Mouse (Mus musculus): Measurements from ENCODE around the gene Gm21748. TPM values are rescaled to one million over a fixed set of nuclear protein-coding genes. Genes with fewer than 3 reads are reported as not detected.

Gm21748 gene
- polyA plus RNA-seq (2014; fragmentation: Illumina TruSeq; extraction: RNeasy Lipid Tissue Mini Kit (QIAGEN cat#74804); ENCODE audit: low read depth, low replicate concordance): not detected

GRCm38 (mm10) chrY:90839077-90839476 is at the start of gene Gm21748:
TSS of gene Gm21748 (minus strand) at chrY:90839177.

Other genes starting within 250 kb of the Gm21748 start
- gene Gm21860, start 84.4 kb downstream of the Gm21748 start, polyA plus RNA-seq (2014; fragmentation: Illumina TruSeq; extraction: RNeasy Lipid Tissue Mini Kit (QIAGEN cat#74804); ENCODE audit: low read depth, low replicate concordance): not detected
- gene Gm47283, start 54.4 kb downstream of the Gm21748 start, polyA plus RNA-seq (2014; fragmentation: Illumina TruSeq; extraction: RNeasy Lipid Tissue Mini Kit (QIAGEN cat#74804); ENCODE audit: low read depth, low replicate concordance): not detected